In the genomic region with DNA sequence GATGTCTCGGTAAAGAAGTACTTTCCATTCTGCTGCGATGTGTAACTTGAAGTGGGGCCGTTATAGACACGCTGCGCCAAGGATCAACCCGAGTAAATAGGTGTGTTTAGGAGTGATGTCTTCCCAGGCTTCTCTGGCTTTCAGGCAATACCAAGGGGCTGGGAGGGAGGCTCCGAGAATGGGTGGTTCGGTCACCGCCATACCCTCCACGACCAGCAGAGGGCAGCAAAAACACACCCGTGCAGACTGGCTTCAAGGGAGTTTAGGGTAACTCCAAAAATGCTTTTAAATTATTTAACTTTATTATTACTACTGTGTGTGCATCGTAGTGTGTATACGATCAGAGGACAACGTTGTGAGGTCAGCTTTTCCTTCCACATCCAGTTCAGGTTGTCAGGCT, we compare ENCODE assay signal across 9 mouse cellular contexts. TPM values are rescaled to one million over a fixed set of nuclear protein-coding genes. Genes with fewer than 3 reads are reported as not detected.
A peak's percentile ranks its signal among the peaks of the same experiment; 100 is the strongest.
DNase-seq lines count a peak whose midpoint lies in the region; ATAC-seq and TF ChIP-seq lines count a peak whose summit lies in the region.
"Had no signal": no experiment of that assay in that cellular context is flagged by ENCODE, and none has a peak within 500 bp of the region (broad histone marks: within the 10 kb centered on the region; RNA-seq: fewer than 3 reads in every experiment).

No protein-coding gene starts in this region.

- no peak for ATAC-seq in heart, embryonic 11.5 days (replicated peaks; ENCODE audit: insufficient number of reproducible peaks, low FRiP score, low TSS enrichment)
- ATAC-seq in cerebellum, adult (ENCODE audit: insufficient number of reproducible peaks, low FRiP score, low TSS enrichment): peak; percentile 65
- peak; percentile 37 for ATAC-seq in forebrain, embryonic 16.5 days
- ATAC-seq in hindbrain, embryonic 16.5 days: peak; percentile 55; the same call in 1 of the 2 replicates
- peak; percentile 11; the same call in 1 of the 2 replicates for ATAC-seq in midbrain, embryonic 14.5 days (ENCODE audit: low FRiP score, low TSS enrichment)
- ATAC-seq: Patski had no signal

- H3K27ac ChIP-seq in heart, embryonic 11.5 days (ENCODE audit: low read depth, low read length): no peak overlapping the region
- no peak overlapping the region for H3K27ac ChIP-seq in forebrain, embryonic 16.5 days (ENCODE audit: low read length)
- H3K27ac ChIP-seq in hindbrain, embryonic 16.5 days (ENCODE audit: low read depth, low read length): no peak overlapping the region
- no peak overlapping the region for H3K27ac ChIP-seq in midbrain, embryonic 14.5 days (replicated peaks; ENCODE audit: low read depth, low read length)
- no peak overlapping the region for H3K27ac ChIP-seq in small intestine, adult 2 months (ENCODE audit: insufficient read depth, low read depth, low read length)

- WGBS in heart, embryonic 11.5 days (ENCODE audit: insufficient replicate concordance): 9% methylated on average over 14 of the region's 14 CpGs
- 8% methylated on average over 14 of the region's 14 CpGs for WGBS in forebrain, embryonic 16.5 days
- 8% methylated on average over 14 of the region's 14 CpGs for WGBS in hindbrain, embryonic 16.5 days
- 14% methylated on average over 14 of the region's 14 CpGs for WGBS in midbrain, embryonic 14.5 days
- WGBS in small intestine, adult 2 months: 8% methylated on average over 14 of the region's 14 CpGs

- no peak overlapping the region for H3K9ac ChIP-seq in heart, embryonic 11.5 days (ENCODE audit: low read depth, low read length)
- no peak overlapping the region for H3K9ac ChIP-seq in forebrain, embryonic 16.5 days (replicated peaks; ENCODE audit: low read depth, low read length)
- H3K9ac ChIP-seq in hindbrain, embryonic 16.5 days (ENCODE audit: low read depth, low read length): no peak overlapping the region
- H3K9ac ChIP-seq in midbrain, embryonic 14.5 days (replicated peaks; ENCODE audit: low read length): no peak overlapping the region

- H3K4me1 ChIP-seq in heart, embryonic 11.5 days (ENCODE audit: control insufficient read depth, insufficient read depth, low read length): peaks cover 17% of the 10 kb centered on the region
- H3K4me1 ChIP-seq in forebrain, embryonic 16.5 days (replicated peaks; ENCODE audit: control insufficient read depth, insufficient read depth, low read length): peaks cover 10% of the 10 kb centered on the region
- peaks cover 9% of the 10 kb centered on the region for H3K4me1 ChIP-seq in hindbrain, embryonic 16.5 days (ENCODE audit: control insufficient read depth, insufficient read depth, low read depth, low read length)
- 0 out of 2 replicates have a peak, but pooled peaks cover 9% of the 10 kb centered on the region for H3K4me1 ChIP-seq in midbrain, embryonic 14.5 days (ENCODE audit: control insufficient read depth, insufficient read depth, low read length)
- H3K4me1 ChIP-seq in small intestine, adult 2 months (ENCODE audit: control insufficient read depth, insufficient read depth, insufficient read length, low read length): peaks cover 8% of the 10 kb centered on the region

- H3K36me3 ChIP-seq in heart, embryonic 11.5 days (ENCODE audit: control insufficient read depth, insufficient read depth, low read length): no peaks in the 10 kb centered on the region
- H3K36me3 ChIP-seq in forebrain, embryonic 16.5 days (ENCODE audit: control insufficient read depth, insufficient read depth): no peaks in the 10 kb centered on the region
- H3K36me3 ChIP-seq in hindbrain, embryonic 16.5 days (ENCODE audit: control insufficient read depth, insufficient read depth, low read length): no peaks in the 10 kb centered on the region
- 0 out of 2 replicates have a peak, but pooled peaks cover 6% of the 10 kb centered on the region for H3K36me3 ChIP-seq in midbrain, embryonic 14.5 days (ENCODE audit: control insufficient read depth, insufficient read depth, low read length)
- no peaks in the 10 kb centered on the region for H3K36me3 ChIP-seq in small intestine, adult 2 months (ENCODE audit: control insufficient read depth, insufficient read depth, low read length)

- peak; percentile 97 for DNase-seq in heart, adult 11 months
- peak; percentile 92 to 93 for DNase-seq in left cerebral cortex, postnatal 14 days (ENCODE audit: low spot score in 2 of 2)
- DNase-seq in midbrain, embryonic 14.5 days: peak; percentile 87

- TF ChIP-seq POLR2A in small intestine, adult 2 months (IDR thresholded peaks at IDR 0.05; ENCODE audit: low read depth, low read length): no peak

- no peak overlapping the region for H3K4me2 ChIP-seq in heart, embryonic 11.5 days
- H3K4me2 ChIP-seq in forebrain, embryonic 16.5 days (ENCODE audit: low read length): no peak overlapping the region
- H3K4me2 ChIP-seq in hindbrain, embryonic 16.5 days (ENCODE audit: low read length): peak overlapping the region; percentile 30
- no peak overlapping the region for H3K4me2 ChIP-seq in midbrain, embryonic 14.5 days (ENCODE audit: low read length)

- H3K9me3 ChIP-seq in heart, embryonic 11.5 days (replicated peaks; ENCODE audit: control insufficient read depth, low read length): no peaks in the 10 kb centered on the region
- no peaks in the 10 kb centered on the region for H3K9me3 ChIP-seq in forebrain, embryonic 16.5 days (ENCODE audit: control insufficient read depth, low read length)
- H3K9me3 ChIP-seq in hindbrain, embryonic 16.5 days (ENCODE audit: control insufficient read depth, low read length): no peaks in the 10 kb centered on the region
- no peaks in the 10 kb centered on the region for H3K9me3 ChIP-seq in midbrain, embryonic 14.5 days (ENCODE audit: control insufficient read depth, low read length)

- intact Hi-C loops in left cerebral cortex, postnatal 14 days (cut with DNase I): no loop called here

- no peaks in the 10 kb centered on the region for H3K27me3 ChIP-seq in heart, embryonic 11.5 days (ENCODE audit: control insufficient read depth, insufficient read depth, low read length)
- no peaks in the 10 kb centered on the region for H3K27me3 ChIP-seq in forebrain, embryonic 16.5 days (replicated peaks; ENCODE audit: control insufficient read depth, insufficient read depth, low read length)
- no peaks in the 10 kb centered on the region for H3K27me3 ChIP-seq in hindbrain, embryonic 16.5 days (replicated peaks; ENCODE audit: control insufficient read depth, insufficient read depth, low read length)
- no peaks in the 10 kb centered on the region for H3K27me3 ChIP-seq in midbrain, embryonic 14.5 days (ENCODE audit: control insufficient read depth, insufficient read depth, low read length)
- H3K27me3 ChIP-seq in small intestine, adult 2 months (ENCODE audit: control insufficient read depth, insufficient read depth, low read length): no peaks in the 10 kb centered on the region
- H3K27me3 ChIP-seq: Patski had no signal

- H3K4me3 ChIP-seq in heart, embryonic 11.5 days (ENCODE audit: low read depth, low read length): no peak overlapping the region
- no peak overlapping the region for H3K4me3 ChIP-seq in forebrain, embryonic 16.5 days (replicated peaks; ENCODE audit: low read length)
- H3K4me3 ChIP-seq in hindbrain, embryonic 16.5 days (ENCODE audit: low read length): no peak overlapping the region
- no peak overlapping the region for H3K4me3 ChIP-seq in midbrain, embryonic 14.5 days (replicated peaks; ENCODE audit: low read depth, low read length)
- no peak overlapping the region for H3K4me3 ChIP-seq in small intestine, adult 2 months (ENCODE audit: low read depth, low read length)

- peak; percentile 97 for TF ChIP-seq CTCF in small intestine, adult 2 months (IDR thresholded peaks at IDR 0.05; ENCODE audit: extremely low read depth, insufficient read length, insufficient replicate concordance, low read depth, low read length)

RNA-seq across cellular contexts. Expression of a gene that starts 24.7 kb away (rescaled TPM):
- polyA plus RNA-seq in heart, embryonic 11.5 days (2014; fragmentation: Nextera tagmentation; extraction: Ambion mirVana): 100 and 126 TPM in 2 replicates
- polyA plus RNA-seq in forebrain, embryonic 16.5 days (2015; fragmentation: Nextera tagmentation; extraction: Ambion mirVana): 74.0 and 90.4 TPM in 2 replicates
- 66.5 and 67.3 TPM in 2 replicates for polyA plus RNA-seq in hindbrain, embryonic 16.5 days (2015; fragmentation: Nextera tagmentation; extraction: Ambion mirVana)
- total RNA-seq in left cerebral cortex, postnatal 14 days (2021): 10 to 100 TPM; 82.2 to 87.8 TPM
- 51.7 and 81.1 TPM in 2 replicates for polyA plus RNA-seq in midbrain, embryonic 14.5 days (2014; fragmentation: Nextera tagmentation; extraction: Ambion mirVana)
- 1.8 and 3.0 TPM in 2 replicates for polyA plus RNA-seq in small intestine, adult 2 months (2012; rRNA removed)

Comparison
In these comparisons a context has a peak if more than half of its experiments do, and no peak if none do; other contexts are left out.
1. RNA of a gene that starts 24.7 kb away (polyA plus RNA-seq): 100 to 126 TPM in heart, embryonic 11.5 days, 51.7 to 81.1 TPM in midbrain, embryonic 14.5 days, 74.0 to 90.4 TPM in forebrain, embryonic 16.5 days and 66.5 to 67.3 TPM in hindbrain, embryonic 16.5 days; 1.8 to 3.0 TPM in small intestine, adult 2 months; every median in the first group is over 10 times any median in the second.
2. Peak in every context shown above with its lines, with median percentiles within 50 percentile points of each other: DNase-seq.